Mouse (Mus musculus) CH12F3 (cell line): ENCODE data around the gene Fggy.

ENCODE experiments used
- in situ Hi-C: fragments of 300-500 bp; cut with MboI; formaldehyde crosslinking; loops from 2 replicates; pipeline ENCODE4 v1.14.3; 2020; ENCODE audit warnings: low sequenced_read_pairs

Fggy gene

GRCm38 (mm10) chr4:95771945-95772344, 214.6 kb downstream of the Fggy start:
- in situ Hi-C loops = no loop called here

GRCm38 (mm10) chr4:95772663-95773062, 215.4 kb downstream of the Fggy start:
- in situ Hi-C loops = no loop called here

- in situ Hi-C loops = no loop called here
Measured at GRCm38 (mm10) chr4:95775574-95775973, 218.3 kb downstream of the Fggy start.

GRCm38 (mm10) chr4:95777839-95778238, 220.5 kb downstream of the Fggy start:
- in situ Hi-C loops = no loop called here

GRCm38 (mm10) chr4:95778528-95778927, 221.2 kb downstream of the Fggy start:
- in situ Hi-C loops = no loop called here

GRCm38 (mm10) chr4:95784146-95784895, 227.0 kb downstream of the Fggy start:
- in situ Hi-C loops = no loop called here

- in situ Hi-C loops = no loop called here
Measured at GRCm38 (mm10) chr4:95787609-95788008, 230.3 kb downstream of the Fggy start.

- in situ Hi-C loops = no loop called here
Measured at GRCm38 (mm10) chr4:95788867-95789266, 231.6 kb downstream of the Fggy start.

GRCm38 (mm10) chr4:95791913-95792475, 234.7 kb downstream of the Fggy start:
- in situ Hi-C loops = no loop called here

GRCm38 (mm10) chr4:95793647-95794328, 236.5 kb downstream of the Fggy start:
- in situ Hi-C loops = no loop called here

GRCm38 (mm10) chr4:95794651-95795050, 237.3 kb downstream of the Fggy start:
- in situ Hi-C loops = no loop called here

- in situ Hi-C loops = no loop called here
Measured at GRCm38 (mm10) chr4:95795283-95795682, 238.0 kb downstream of the Fggy start.

GRCm38 (mm10) chr4:95819650-95820049, 262.3 kb downstream of the Fggy start:
- in situ Hi-C loops = no loop called here

- in situ Hi-C loops = no loop called here
Measured at GRCm38 (mm10) chr4:95821906-95822579, 264.7 kb downstream of the Fggy start.

- in situ Hi-C loops = no loop called here
Measured at GRCm38 (mm10) chr4:95828164-95828563, 270.9 kb downstream of the Fggy start.

- in situ Hi-C loops = no loop called here
Measured at GRCm38 (mm10) chr4:95830320-95830719, 273.0 kb downstream of the Fggy start.

GRCm38 (mm10) chr4:95839860-95840259, 282.6 kb downstream of the Fggy start:
- in situ Hi-C loops = no loop called here

GRCm38 (mm10) chr4:95840389-95841053, 283.2 kb downstream of the Fggy start:
- in situ Hi-C loops = no loop called here

- in situ Hi-C loops = no loop called here
Measured at GRCm38 (mm10) chr4:95845981-95846617, 288.8 kb downstream of the Fggy start.

- in situ Hi-C loops = no loop called here
Measured at GRCm38 (mm10) chr4:95847219-95847618, 289.9 kb downstream of the Fggy start.
